Mouse (Mus musculus) cerebellum, adult 2 months (tissue): Measurements from ENCODE around the gene Ptgr1.

Source experiments
- CTCF ChIP-seq: fragments of 200-500 bp; IDR thresholded peaks from 2 replicates; pipeline ENCODE4 v1.5.1; 2011; ENCODE audit warnings: low read depth, mild to moderate bottlenecking, control low read depth, low read length, moderate library complexity, borderline replicate concordance; ENCODE audit not compliant: insufficient read depth
- POLR2A ChIP-seq: fragments of 200-500 bp; IDR thresholded peaks from 2 replicates; pipeline ENCODE4 v1.6.1; 2011; ENCODE audit warnings: low read length, control low read depth, borderline replicate concordance; ENCODE audit not compliant: insufficient read depth

DNA sequence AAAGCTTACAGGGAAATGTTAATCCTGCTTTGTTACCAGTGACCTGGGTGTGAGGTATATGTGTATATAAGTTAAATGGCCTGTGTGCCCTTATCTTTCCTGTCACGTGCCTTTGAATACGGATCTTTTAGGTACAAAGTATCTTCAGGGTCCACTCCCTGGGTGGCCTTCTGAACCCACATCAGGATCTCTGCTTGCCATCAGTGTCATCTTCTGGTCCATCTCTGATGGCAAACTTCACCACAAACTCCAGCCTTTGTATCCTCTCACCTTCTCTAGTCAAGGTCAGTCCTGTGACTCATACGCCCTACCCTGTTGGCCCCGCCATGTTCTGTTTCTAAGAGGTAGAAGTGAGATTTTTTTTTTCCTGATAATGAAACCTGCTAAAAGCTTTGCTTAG lies 7.8 kb upstream of the Ptgr1 start, which contains the start of gene Dnajc25:
- TF ChIP-seq CTCF (no peak), POLR2A (no peak)
